Comparison of ENCODE assay signal across 13 mouse cellular contexts in the genomic region with DNA sequence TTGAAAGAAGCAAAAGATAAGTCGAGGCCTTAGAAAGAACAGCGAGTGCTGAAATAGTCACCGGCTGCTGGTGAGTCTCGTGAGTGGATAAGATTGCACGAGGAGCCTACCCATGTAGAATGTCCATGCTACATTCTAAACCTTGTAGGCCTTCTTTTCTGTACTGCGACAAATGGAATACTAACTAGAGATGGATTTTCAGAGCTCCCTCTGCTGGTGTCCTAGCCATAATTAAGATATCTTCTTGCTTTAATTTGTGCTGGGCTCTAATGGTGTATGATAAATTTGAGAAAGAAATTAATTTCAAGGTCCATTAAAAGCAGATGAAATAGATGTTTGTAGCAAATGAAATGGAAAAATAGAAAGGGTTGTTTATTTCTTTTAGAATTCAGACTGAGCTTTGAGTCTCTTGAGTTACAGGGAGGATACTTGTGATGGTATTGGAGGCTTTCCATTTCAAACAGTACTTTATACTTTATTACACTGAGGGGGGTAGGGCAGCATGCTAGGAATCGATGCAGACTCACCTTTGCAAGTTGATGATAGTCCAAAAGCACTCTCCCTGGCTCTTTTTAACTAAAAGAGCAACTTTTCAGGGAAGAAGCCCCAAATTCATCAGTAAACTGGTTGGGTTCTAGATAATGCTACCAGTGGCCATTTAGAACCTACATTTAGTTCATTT. TPM values are rescaled to one million over a fixed set of nuclear protein-coding genes. Genes with fewer than 3 reads are reported as not detected.
DNase-seq lines count a peak whose midpoint lies in the region; ATAC-seq and TF ChIP-seq lines count a peak whose summit lies in the region.
"Had no signal": no experiment of that assay in that cellular context is flagged by ENCODE, and none has a peak within 500 bp of the region (broad histone marks: within the 10 kb centered on the region; RNA-seq: fewer than 3 reads in every experiment).

No protein-coding gene starts in this region.

- no peak overlapping the region for H3K4me3 ChIP-seq in heart, adult 2 months
- H3K4me3 ChIP-seq in lung, embryonic 14.5 days (ENCODE audit: low read depth, low read length): no peak overlapping the region
- no peak overlapping the region for H3K4me3 ChIP-seq in lung, adult 2 months (replicated peaks; ENCODE audit: extremely low read depth, low read depth, low read length)
- H3K4me3 ChIP-seq: forebrain, embryonic 10.5 days; heart, embryonic 12.5 days; megakaryocyte, embryonic 14.5 days had no signal

- H3K27me3 ChIP-seq in heart, adult 2 months (ENCODE audit: control insufficient read depth, insufficient read depth, low read length): no peaks in the 10 kb centered on the region
- H3K27me3 ChIP-seq in lung, embryonic 14.5 days (ENCODE audit: insufficient read depth, low read length): no peaks in the 10 kb centered on the region
- H3K27me3 ChIP-seq: heart, embryonic 12.5 days; megakaryocyte, embryonic 14.5 days had no signal

- no peak for TF ChIP-seq POLR2A in heart, adult 2 months (IDR thresholded peaks at IDR 0.05; ENCODE audit: insufficient read depth, low read depth, low read length)
- TF ChIP-seq POLR2A in lung, adult 2 months (IDR thresholded peaks at IDR 0.05; ENCODE audit: borderline replicate concordance, extremely low read depth, low read depth, low read length): no peak

- H3K4me1 ChIP-seq in heart, adult 2 months (ENCODE audit: control insufficient read depth, insufficient read depth, low read length): peaks cover 8% of the 10 kb centered on the region
- H3K4me1 ChIP-seq in lung, embryonic 14.5 days (ENCODE audit: insufficient read depth): no peaks in the 10 kb centered on the region
- H3K4me1 ChIP-seq in lung, adult 2 months (ENCODE audit: control insufficient read depth, insufficient read depth, low read length): peaks cover 17% of the 10 kb centered on the region

- H3K4me2 ChIP-seq in lung, embryonic 14.5 days: no peak overlapping the region
- H3K4me2 ChIP-seq: heart, embryonic 12.5 days had no signal

- no peak for TF ChIP-seq EP300 in heart, adult 2 months (IDR thresholded peaks at IDR 0.05; ENCODE audit: insufficient read depth, low read depth, low read length)

- intact Hi-C loops in heart, adult 2 months (cut with DNase I): no loop called here

- no peak overlapping the region for H3K27ac ChIP-seq in heart, adult 2 months
- no peak overlapping the region for H3K27ac ChIP-seq in lung, embryonic 14.5 days (ENCODE audit: low read depth)
- H3K27ac ChIP-seq: forebrain, embryonic 10.5 days had no signal

- 31% methylated on average over 7 of the region's 7 CpGs for WGBS in heart, adult 2 months
- WGBS in lung, embryonic 14.5 days: 80% methylated on average over 7 of the region's 7 CpGs
- WGBS in lung, adult 2 months: 64% methylated on average over 7 of the region's 7 CpGs

- H3K36me3 ChIP-seq in heart, adult 2 months (ENCODE audit: control insufficient read depth, insufficient read depth, low read length): peaks cover 6% of the 10 kb centered on the region
- peaks cover 16% of the 10 kb centered on the region for H3K36me3 ChIP-seq in lung, embryonic 14.5 days (ENCODE audit: insufficient read depth)

- no peak for ATAC-seq in lung, embryonic 14.5 days (ENCODE audit: insufficient read depth)

- no peaks in the 10 kb centered on the region for H3K9me3 ChIP-seq in lung, embryonic 14.5 days (ENCODE audit: low read depth, low read length)
- H3K9me3 ChIP-seq: forebrain, embryonic 10.5 days; heart, embryonic 12.5 days; megakaryocyte, embryonic 14.5 days had no signal

- TF ChIP-seq CTCF in heart, adult 2 months (IDR thresholded peaks at IDR 0.05): peak; percentile 60
- TF ChIP-seq CTCF in lung, embryonic 14.5 days (IDR thresholded peaks at IDR 0.05; ENCODE audit: low read depth): peak; percentile 46
- no peak for TF ChIP-seq CTCF in lung, adult 2 months (IDR thresholded peaks at IDR 0.05; ENCODE audit: insufficient read depth, low read length)

- no peak for DNase-seq in heart, adult 2 months
- DNase-seq in heart, adult 9 months (ENCODE audit: low spot score in 2 of 2): no peak
- peak; percentile 65 for DNase-seq in lung, embryonic 14.5 days
- no peak for DNase-seq in lung, adult 2 months
- peak; percentile 17 for DNase-seq in R1 (ENCODE audit: low read depth, low spot score)
- DNase-seq in naive thymus-derived CD4-positive, alpha-beta T cell, adult 2 months (ENCODE audit: low read depth): peak; percentile 33
- DNase-seq in right cerebral cortex, adult 2 months (ENCODE audit: low spot score in 2 of 2): no peak
- no peak for DNase-seq in heart, adult 8-10 months (ENCODE audit: low spot score)
- DNase-seq: cerebellum, adult 11 months had no signal

- H3K79me2 ChIP-seq in heart, adult 2 months (replicated peaks; ENCODE audit: control insufficient read depth, insufficient read depth, low read length): peaks cover 4% of the 10 kb centered on the region; the same call in 1 of the 2 replicates

- H3K9ac ChIP-seq in heart, adult 2 months (ENCODE audit: low read depth, low read length): no peak overlapping the region
- no peak overlapping the region for H3K9ac ChIP-seq in lung, embryonic 14.5 days
- H3K9ac ChIP-seq: heart, embryonic 12.5 days had no signal

RNA-seq across cellular contexts. Expression of gene Gm26558, which starts 11.7 kb away (rescaled TPM):
- not detected for total RNA-seq in heart, adult 2 months (2021)
- not detected in 2 replicates for polyA plus RNA-seq in heart, adult 2 months (2012; rRNA removed)
- 5.1 and 5.3 TPM in 2 replicates for polyA plus RNA-seq in lung, embryonic 14.5 days (2014; fragmentation: Nextera tagmentation; extraction: Ambion mirVana)
- polyA plus RNA-seq in lung, adult 2 months (2012; rRNA removed): 0.47 and 1.2 TPM in 2 replicates
- total RNA-seq in heart, adult 8-10 months (2022): under 1 TPM in 2 of 4 experiments, not detected in 2; 0.31 to 0.38 TPM
- total RNA-seq: left cerebral cortex, postnatal 25 days had no signal

RNA-seq across cellular contexts. Expression of gene Gorasp2, which starts 12.2 kb away (rescaled TPM):
- 10 to 100 TPM; 59.5 to 67.8 TPM for total RNA-seq in heart, adult 2 months (2021)
- 80.2 and 91.4 TPM in 2 replicates for polyA plus RNA-seq in heart, adult 2 months (2012; rRNA removed)
- 203 and 208 TPM in 2 replicates for polyA plus RNA-seq in lung, embryonic 14.5 days (2014; fragmentation: Nextera tagmentation; extraction: Ambion mirVana)
- polyA plus RNA-seq in lung, adult 2 months (2012; rRNA removed): 93.3 and 95.5 TPM in 2 replicates
- 10 to 100 TPM; 61.3 to 66.8 (median 65.0) TPM for total RNA-seq in heart, adult 8-10 months (2022)

Comparison
In these comparisons a context has a peak if more than half of its experiments do, and no peak if none do; other contexts are left out.
1. DNase-seq: peak in lung, embryonic 14.5 days (single experiment), R1 (single experiment) and naive thymus-derived CD4-positive, alpha-beta T cell, adult 2 months (single experiment); none in heart, adult 2 months (0 of 2), heart, adult 9 months (0 of 2), lung, adult 2 months (single experiment), right cerebral cortex, adult 2 months (0 of 2) and heart, adult 8-10 months (single experiment).